Mouse (Mus musculus) forebrain, embryonic 10.5 days (tissue): ENCODE data around the gene Pard3. TPM values are rescaled to one million over a fixed set of nuclear protein-coding genes. Genes with fewer than 3 reads are reported as not detected.

Source experiments
- DNase-seq: peaks from one replicate; pipeline ENCODE4 v3.0.0-alpha.2; 2017; ENCODE audit warnings: low spot score; ENCODE audit errors: extremely low spot score
- H3K27ac ChIP-seq: fragments of 300-500 bp; sonication (generic); 2 replicates; pipeline ENCODE4 v1.5.1; 2016; ENCODE audit warnings: mild to moderate bottlenecking
- H3K27me3 ChIP-seq: fragments of 300-500 bp; sonication (generic); 2 replicates; pipeline ENCODE4 v1.6.1; 2016; ENCODE audit warnings: mild to moderate bottlenecking; ENCODE audit not compliant: poor library complexity, severe bottlenecking
- H3K36me3 ChIP-seq: fragments of 300-500 bp; sonication (generic); replicated peaks from 2 replicates; pipeline ENCODE4 v1.6.1; 2016; ENCODE audit warnings: mild to moderate bottlenecking, moderate library complexity
- H3K4me1 ChIP-seq: fragments of 300-500 bp; sonication (generic); 2 replicates; pipeline ENCODE4 v1.6.1; 2016
- H3K4me3 ChIP-seq: fragments of 300-500 bp; sonication (generic); 2 replicates; pipeline ENCODE4 v1.5.1; 2016; ENCODE audit warnings: mild to moderate bottlenecking, moderate library complexity
- H3K9me3 ChIP-seq: fragments of 300-500 bp; sonication (generic); 2 replicates; pipeline ENCODE4 v1.6.1; 2016; ENCODE audit warnings: mild to moderate bottlenecking, moderate library complexity
- WGBS: fragments of 180-500 bp; shearing (Covaris S2); methylation state at CpG from one replicate; pipeline ENCODE4 v1.1.7; 2016; 5-methylcytosine and 5-hydroxymethylcytosine counted together
- polyA plus RNA-seq: library from polyadenylated mRNA; unstranded; fragments of >200 nt; fragmentation: Nextera tagmentation; extraction: Ambion mirVana; gene quantifications from 2 replicates; pipeline ENCODE4 v1.2.1, GENCODE M21; 2016

The Pard3 gene
- polyA plus RNA-seq, 1 experiment from 2014 or later = 27.3 TPM

- no peak for DNase-seq
- Histone ChIP-seq H3K4me1 (peaks cover 53% of the 10 kb centered on the region), H3K4me3 (no peak overlapping the region), H3K27me3 (no peaks in the 10 kb centered on the region), H3K9me3 (no peaks in the 10 kb centered on the region), H3K27ac (no peak overlapping the region), H3K36me3 (no peaks in the 10 kb centered on the region)
- WGBS = 82% methylated on average over 13 of the region's 13 CpGs
Observed at GRCm38 (mm10) chr8:127196505-127197265, 133.0 kb downstream of the Pard3 start.

GRCm38 (mm10) chr8:127207455-127207854, 143.8 kb downstream of the Pard3 start:
- WGBS = 28% methylated on average over 4 of the region's 4 CpGs
- H3K4me3 ChIP-seq = no peak overlapping the region
- DNase-seq = no peak
- peaks cover 36% of the 10 kb centered on the region for H3K4me1 ChIP-seq
- H3K27ac ChIP-seq = no peak overlapping the region
- H3K9me3 ChIP-seq = no peaks in the 10 kb centered on the region
- H3K36me3 ChIP-seq = no peaks in the 10 kb centered on the region
- no peaks in the 10 kb centered on the region for H3K27me3 ChIP-seq

- 94% methylated on average over 4 of the region's 4 CpGs for WGBS
- H3K4me3 ChIP-seq = no peak overlapping the region
- no peak overlapping the region for H3K27ac ChIP-seq
- H3K4me1 ChIP-seq = peaks cover 48% of the 10 kb centered on the region
- DNase-seq = no peak
- H3K27me3 ChIP-seq = no peaks in the 10 kb centered on the region
- H3K36me3 ChIP-seq = no peaks in the 10 kb centered on the region
- H3K9me3 ChIP-seq = no peaks in the 10 kb centered on the region
Observed at GRCm38 (mm10) chr8:127210621-127211020, 146.9 kb downstream of the Pard3 start.

GRCm38 (mm10) chr8:127214338-127214737, 150.6 kb downstream of the Pard3 start:
- peaks cover 36% of the 10 kb centered on the region for H3K4me1 ChIP-seq
- DNase-seq = no peak
- H3K27me3 ChIP-seq = no peaks in the 10 kb centered on the region
- 80% methylated on average over 8 of the region's 8 CpGs for WGBS
- H3K27ac ChIP-seq = peak overlapping the region; percentile 62
- H3K4me3 ChIP-seq = no peak overlapping the region
- H3K9me3 ChIP-seq = no peaks in the 10 kb centered on the region
- H3K36me3 ChIP-seq = no peaks in the 10 kb centered on the region

- no peaks in the 10 kb centered on the region for H3K9me3 ChIP-seq
- H3K4me1 ChIP-seq = peaks cover 42% of the 10 kb centered on the region
- H3K27ac ChIP-seq = peak overlapping the region; percentile 62
- no peaks in the 10 kb centered on the region for H3K36me3 ChIP-seq
- H3K4me3 ChIP-seq = no peak overlapping the region
- no peaks in the 10 kb centered on the region for H3K27me3 ChIP-seq
- no peak for DNase-seq
- WGBS = 75% methylated on average over 4 of the region's 4 CpGs
Observed at GRCm38 (mm10) chr8:127214748-127215433, 151.2 kb downstream of the Pard3 start.

GRCm38 (mm10) chr8:127220206-127220605, 156.5 kb downstream of the Pard3 start:
- no peak overlapping the region for H3K27ac ChIP-seq
- no peak for DNase-seq
- H3K36me3 ChIP-seq = no peaks in the 10 kb centered on the region
- H3K4me3 ChIP-seq = no peak overlapping the region
- H3K4me1 ChIP-seq = peaks cover 45% of the 10 kb centered on the region
- WGBS = 74% methylated on average over 5 of the region's 5 CpGs
- H3K9me3 ChIP-seq = no peaks in the 10 kb centered on the region
- no peaks in the 10 kb centered on the region for H3K27me3 ChIP-seq

GRCm38 (mm10) chr8:127220615-127221014, 156.9 kb downstream of the Pard3 start:
- Histone ChIP-seq H3K36me3 (no peaks in the 10 kb centered on the region), H3K27me3 (no peaks in the 10 kb centered on the region), H3K4me1 (peaks cover 41% of the 10 kb centered on the region), H3K4me3 (no peak overlapping the region), H3K9me3 (no peaks in the 10 kb centered on the region), H3K27ac (no peak overlapping the region)
- 89% methylated on average over 7 of the region's 7 CpGs for WGBS
- DNase-seq = no peak

- Histone ChIP-seq H3K9me3 (no peaks in the 10 kb centered on the region), H3K27me3 (no peaks in the 10 kb centered on the region), H3K36me3 (no peaks in the 10 kb centered on the region), H3K4me1 (peaks cover 33% of the 10 kb centered on the region), H3K27ac (no peak overlapping the region), H3K4me3 (no peak overlapping the region)
- DNase-seq = no peak
- 82% methylated on average over 3 of the region's 3 CpGs for WGBS
Observed at GRCm38 (mm10) chr8:127222361-127222760, 158.7 kb downstream of the Pard3 start.

GRCm38 (mm10) chr8:127226996-127227395, 163.3 kb downstream of the Pard3 start:
- DNase-seq = no peak
- Histone ChIP-seq H3K36me3 (0 out of 2 replicates have a peak, but pooled peaks cover 2% of the 10 kb centered on the region), H3K27me3 (no peaks in the 10 kb centered on the region), H3K9me3 (no peaks in the 10 kb centered on the region), H3K4me1 (peaks cover 23% of the 10 kb centered on the region), H3K4me3 (no peak overlapping the region), H3K27ac (no peak overlapping the region)
- WGBS = 87% methylated on average over 1 of the region's 1 CpGs

GRCm38 (mm10) chr8:127227407-127227806, 163.7 kb downstream of the Pard3 start:
- no peak for DNase-seq
- Histone ChIP-seq H3K36me3 (0 out of 2 replicates have a peak, but pooled peaks cover 2% of the 10 kb centered on the region), H3K27me3 (no peaks in the 10 kb centered on the region), H3K4me1 (peaks cover 19% of the 10 kb centered on the region), H3K9me3 (no peaks in the 10 kb centered on the region), H3K4me3 (no peak overlapping the region), H3K27ac (no peak overlapping the region)
- 94% methylated on average over 4 of the region's 4 CpGs for WGBS

- Histone ChIP-seq H3K9me3 (no peaks in the 10 kb centered on the region), H3K36me3 (0 out of 2 replicates have a peak, but pooled peaks cover 2% of the 10 kb centered on the region), H3K27me3 (no peaks in the 10 kb centered on the region), H3K4me3 (no peak overlapping the region), H3K27ac (0 out of 2 replicates have a peak overlapping the region, but pooled peaks have one; percentile 18), H3K4me1 (peaks cover 17% of the 10 kb centered on the region)
- 87% methylated on average over 15 of the region's 15 CpGs for WGBS
- no peak for DNase-seq
Observed at GRCm38 (mm10) chr8:127229325-127230232, 165.9 kb downstream of the Pard3 start.

- 81% methylated on average over 8 of the region's 8 CpGs for WGBS
- H3K9me3 ChIP-seq = no peaks in the 10 kb centered on the region
- DNase-seq = no peak
Observed at GRCm38 (mm10) chr8:127230233-127230595, 166.5 kb downstream of the Pard3 start.

More at GRCm38 (mm10) chr8:127230233-127230595, 166.5 kb downstream of the Pard3 start:
- Histone ChIP-seq H3K36me3 (0 out of 2 replicates have a peak, but pooled peaks cover 2% of the 10 kb centered on the region), H3K27ac (no peak overlapping the region), H3K4me3 (no peak overlapping the region), H3K4me1 (peaks cover 17% of the 10 kb centered on the region), H3K27me3 (no peaks in the 10 kb centered on the region)
